Mouse (Mus musculus): ENCODE data around the gene Lrrc10. TPM values are rescaled to one million over a fixed set of nuclear protein-coding genes. Genes with fewer than 3 reads are reported as not detected.
"Not testable (repeated sequence)": the region's sequence is repeated elsewhere in the genome, so short reads cannot be mapped to it uniquely, and the experiment has no call there.

The Lrrc10 gene
- under 1 TPM in 2 of 4 experiments, not detected in 2; 0.26 to 0.34 TPM for total RNA-seq (2022)

DNA sequence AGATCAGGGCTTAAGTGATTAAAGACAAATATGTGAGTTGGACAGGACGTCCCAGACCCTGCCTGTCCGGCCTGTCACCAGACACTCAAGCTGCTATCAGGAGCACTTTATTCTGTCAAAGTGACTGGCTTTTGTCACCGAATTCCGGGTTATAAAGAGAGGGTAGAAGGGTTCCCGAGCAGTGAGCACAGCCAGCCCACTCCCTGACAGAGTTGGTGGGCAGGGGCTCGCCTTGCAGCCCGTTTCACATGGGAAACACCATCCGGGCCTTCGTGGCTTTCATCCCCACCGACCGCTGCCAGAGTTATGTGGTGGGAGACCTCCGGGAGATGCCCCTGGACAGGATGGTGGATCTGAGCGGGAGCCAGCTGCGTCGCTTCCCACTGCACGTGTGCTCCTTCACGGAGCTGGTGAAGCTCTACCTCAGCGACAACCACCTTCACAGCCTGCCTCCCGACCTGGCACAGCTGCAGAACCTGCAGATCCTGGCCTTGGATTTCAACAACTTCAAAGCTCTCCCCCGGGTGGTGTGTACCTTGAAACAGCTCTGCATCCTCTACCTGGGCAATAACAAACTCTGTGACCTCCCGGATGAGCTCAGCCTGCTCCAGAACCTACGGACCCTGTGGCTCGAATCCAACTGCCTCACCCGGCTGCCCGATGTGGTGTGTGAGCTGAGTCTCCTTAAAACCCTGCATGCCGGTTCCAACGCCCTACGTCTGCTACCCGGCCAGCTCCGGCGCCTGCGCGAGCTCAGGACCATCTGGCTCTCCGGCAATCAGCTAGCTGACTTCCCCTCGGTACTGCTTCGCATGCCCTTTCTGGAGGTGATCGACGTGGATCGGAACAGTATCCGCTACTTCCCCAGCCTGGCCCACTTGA, at the start of gene Lrrc10:
Gene Lrrc10, plus strand, starts transcription at position 167 of the 882 bp plus-strand sequence.
- no peak for DNase-seq (ENCODE audit: low spot score in 2 of 2)

DNA sequence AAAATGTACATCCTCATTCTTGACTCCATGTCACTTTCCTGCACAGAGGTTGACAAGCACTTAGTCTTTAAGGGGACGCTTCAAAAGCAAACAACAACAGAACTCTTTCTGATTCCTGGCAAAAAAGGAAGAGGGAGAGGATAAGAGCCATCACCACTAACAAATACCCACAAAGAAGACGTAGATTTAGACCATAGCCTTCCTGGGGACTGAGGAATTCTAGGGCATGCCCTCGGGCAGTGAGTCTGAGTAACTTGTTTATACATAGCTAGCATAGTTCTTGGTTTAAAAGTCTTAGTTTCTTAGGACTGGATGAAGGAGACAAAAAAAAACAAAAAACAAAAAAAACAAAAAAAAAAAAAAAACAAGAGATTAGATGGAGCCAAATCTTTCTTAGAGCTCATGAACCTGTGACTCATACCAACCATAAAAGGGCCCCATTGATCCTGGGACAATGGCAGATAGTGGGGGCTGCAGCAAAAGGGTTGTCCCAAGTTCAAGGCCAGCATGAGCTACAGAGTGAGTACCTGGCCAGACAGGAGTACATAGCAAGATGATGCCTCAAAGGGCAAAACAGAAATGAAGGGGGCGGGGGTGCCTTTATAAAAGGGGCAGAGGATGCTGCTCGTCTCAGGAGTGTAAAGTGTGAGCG, 49.4 kb upstream of the Lrrc10 start:
- no peak for DNase-seq (ENCODE audit: low spot score in 2 of 2)

DNA sequence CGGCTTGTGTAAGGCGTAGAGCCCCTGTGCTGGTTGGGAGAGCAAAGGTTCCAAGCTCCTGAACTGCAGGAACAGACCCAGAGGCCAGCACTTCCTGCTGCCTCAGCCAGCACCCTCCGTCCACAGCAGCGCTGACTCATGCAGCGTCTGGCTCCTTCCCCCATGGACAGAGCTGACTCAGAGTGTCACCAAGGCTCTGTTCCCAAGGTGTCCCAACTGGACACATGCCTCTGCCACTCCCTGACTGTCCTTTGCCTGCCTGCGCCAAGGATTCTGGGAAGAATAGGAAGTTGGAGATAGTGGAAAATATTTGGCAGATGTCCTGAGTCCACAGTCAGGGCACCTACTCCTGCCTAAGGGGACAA, 48.9 kb upstream of the Lrrc10 start:
- no peak for DNase-seq (ENCODE audit: low spot score in 2 of 2)

DNA sequence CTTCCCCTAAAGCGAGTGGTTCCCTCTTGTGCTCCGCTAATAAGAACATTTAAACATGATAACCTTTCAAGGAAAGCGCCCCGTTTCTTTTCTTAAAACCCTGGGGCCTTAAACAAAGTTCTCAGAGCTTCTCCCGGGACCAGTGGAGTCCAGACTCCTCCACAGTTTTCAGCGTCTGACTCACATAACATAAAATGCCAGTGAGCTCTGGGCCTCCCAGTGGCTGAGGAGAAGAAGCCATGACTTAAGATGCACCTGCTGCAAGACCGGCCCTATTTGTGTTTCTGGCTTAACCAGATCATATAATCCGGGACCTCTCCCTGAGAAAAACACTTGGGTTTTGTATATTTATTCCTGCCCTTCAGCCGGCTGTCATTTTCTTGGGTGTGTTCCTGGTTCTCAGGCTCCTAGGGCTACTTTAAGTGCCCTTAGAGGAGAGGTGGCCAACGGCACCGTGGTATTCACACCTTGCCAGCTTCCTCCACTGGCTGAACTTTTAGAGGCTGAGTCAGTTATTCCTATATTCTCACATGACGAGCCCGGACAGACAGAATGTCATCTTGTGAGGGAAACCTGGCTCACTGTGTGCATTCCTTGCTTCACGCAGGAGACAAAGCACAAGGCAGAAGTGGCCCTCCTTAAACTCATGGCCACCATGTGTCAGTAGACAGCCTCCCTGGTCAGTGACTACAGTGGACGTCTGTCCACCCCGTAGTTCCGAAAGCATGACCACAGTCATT, 46.3 kb upstream of the Lrrc10 start:
- no peak for DNase-seq (ENCODE audit: low spot score in 2 of 2)

DNA sequence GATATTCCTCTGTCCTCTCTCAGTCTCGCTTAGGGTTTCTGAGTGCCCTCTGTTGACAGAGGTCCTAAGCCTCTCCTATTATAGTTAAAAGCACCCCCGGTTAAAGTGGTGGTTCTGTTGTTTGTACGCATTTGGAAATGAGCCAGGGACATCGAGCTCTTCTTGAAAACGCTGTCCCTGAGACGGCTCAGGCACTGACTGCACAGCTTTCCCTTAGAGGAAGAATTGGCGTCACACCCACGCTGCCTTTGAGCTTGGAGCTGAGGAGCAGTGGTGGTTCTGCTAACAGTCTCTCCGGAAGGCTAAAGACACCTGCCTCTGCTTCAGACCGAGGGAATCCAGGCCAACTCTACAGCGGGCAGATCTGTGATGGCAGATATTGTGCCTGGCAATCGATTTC, 44.2 kb upstream of the Lrrc10 start:
- no peak for DNase-seq (ENCODE audit: low spot score in 2 of 2)

DNA sequence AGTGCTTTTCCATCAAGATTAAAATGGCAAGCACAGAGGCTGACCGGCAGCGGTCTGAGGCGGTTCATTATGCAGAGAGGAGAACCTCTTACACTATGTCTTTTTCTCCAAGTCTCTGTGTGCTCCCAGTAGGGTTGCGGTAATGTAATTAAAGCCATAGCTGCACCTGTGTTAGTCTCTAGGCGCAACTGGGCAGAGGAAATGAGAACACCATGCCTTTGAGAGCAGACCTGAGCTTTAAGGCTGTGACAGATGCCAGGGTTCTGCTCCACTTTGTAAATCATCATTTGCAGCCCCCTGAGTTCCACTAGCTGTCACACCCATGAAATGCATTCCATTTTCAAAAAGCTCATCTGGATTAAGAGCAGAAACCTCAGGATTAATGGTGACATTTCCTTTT, 40.4 kb upstream of the Lrrc10 start:
- DNase-seq (ENCODE audit: low spot score in 2 of 2), result no peak

DNA sequence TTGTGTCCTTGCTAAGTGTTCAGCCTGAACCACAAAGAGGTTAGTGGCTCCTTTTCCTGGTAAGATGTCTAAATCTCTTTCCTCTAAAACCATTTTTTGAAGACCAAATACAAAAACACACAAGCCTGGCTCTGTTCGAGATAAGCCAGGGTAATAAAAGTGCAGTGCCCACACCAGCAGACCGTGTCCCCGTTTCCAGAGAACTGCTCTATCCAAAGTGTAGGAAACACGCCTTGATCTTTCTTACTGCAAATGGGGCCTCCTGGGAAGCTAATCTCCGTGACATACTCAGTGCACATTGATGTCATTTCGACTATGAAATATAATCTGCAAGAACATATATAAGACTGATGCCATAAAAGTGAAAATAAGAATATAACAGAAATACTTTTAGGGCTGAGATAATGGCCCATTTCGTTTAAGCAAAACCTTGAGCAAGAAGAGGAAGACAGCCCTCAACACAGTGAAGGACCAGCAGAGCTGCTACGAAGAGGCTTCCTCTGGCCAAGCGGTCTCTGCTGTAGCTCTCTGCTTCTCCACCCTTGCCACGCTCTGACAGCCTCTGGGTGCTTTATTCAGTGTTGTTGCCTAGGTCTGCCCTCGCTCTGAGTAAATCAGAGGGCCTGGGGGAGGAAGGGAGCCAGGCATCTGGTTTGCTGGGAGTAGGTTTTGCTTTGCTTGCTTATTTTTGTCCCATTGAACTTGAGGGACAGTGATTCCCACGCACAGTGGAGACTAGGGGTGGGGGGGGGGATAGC, 39.3 kb upstream of the Lrrc10 start:
- no peak for DNase-seq (ENCODE audit: low spot score in 2 of 2)

DNA sequence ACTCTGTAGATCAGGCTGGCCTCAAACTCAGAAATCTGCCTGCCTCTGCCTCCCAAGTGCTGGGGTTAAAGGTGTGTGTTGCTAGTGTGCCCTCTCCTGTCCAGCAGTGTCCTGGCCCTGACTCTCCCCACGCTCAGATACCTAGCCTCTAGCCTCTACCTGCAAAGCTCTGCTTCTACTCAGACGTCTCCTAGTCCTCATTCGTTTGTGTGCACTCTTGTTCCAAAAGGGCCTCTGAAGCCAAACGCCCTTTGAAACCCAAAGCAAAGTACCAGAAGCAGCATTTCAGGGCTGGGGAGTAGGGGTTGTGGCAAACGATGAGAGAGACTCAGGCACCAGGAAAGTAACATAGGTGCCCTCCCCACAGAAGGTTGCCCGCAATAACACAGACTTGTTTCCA, 35.5 kb upstream of the Lrrc10 start:
- DNase-seq (ENCODE audit: low spot score in 2 of 2), result no peak

DNA sequence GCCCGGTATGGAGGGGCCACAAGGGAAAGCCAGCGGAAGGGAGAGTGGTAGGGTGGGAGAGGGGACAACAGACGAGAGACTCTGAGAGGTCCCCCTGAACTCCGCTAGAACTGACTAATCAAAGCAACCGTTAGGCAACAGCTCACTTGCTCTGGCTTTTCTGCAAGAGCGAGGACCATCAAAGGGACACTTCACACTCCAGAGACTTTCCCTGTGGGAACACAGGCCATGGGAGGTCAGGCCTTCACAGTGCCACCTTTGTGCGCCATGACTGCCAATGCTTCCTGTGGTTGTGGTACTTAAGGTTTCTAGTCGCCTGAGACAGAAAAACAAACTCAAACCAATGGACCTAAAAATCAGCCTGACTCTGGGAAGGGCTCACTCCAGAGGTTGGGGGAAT, 34.1 kb upstream of the Lrrc10 start:
- no peak for DNase-seq (ENCODE audit: low spot score in 2 of 2)

DNA sequence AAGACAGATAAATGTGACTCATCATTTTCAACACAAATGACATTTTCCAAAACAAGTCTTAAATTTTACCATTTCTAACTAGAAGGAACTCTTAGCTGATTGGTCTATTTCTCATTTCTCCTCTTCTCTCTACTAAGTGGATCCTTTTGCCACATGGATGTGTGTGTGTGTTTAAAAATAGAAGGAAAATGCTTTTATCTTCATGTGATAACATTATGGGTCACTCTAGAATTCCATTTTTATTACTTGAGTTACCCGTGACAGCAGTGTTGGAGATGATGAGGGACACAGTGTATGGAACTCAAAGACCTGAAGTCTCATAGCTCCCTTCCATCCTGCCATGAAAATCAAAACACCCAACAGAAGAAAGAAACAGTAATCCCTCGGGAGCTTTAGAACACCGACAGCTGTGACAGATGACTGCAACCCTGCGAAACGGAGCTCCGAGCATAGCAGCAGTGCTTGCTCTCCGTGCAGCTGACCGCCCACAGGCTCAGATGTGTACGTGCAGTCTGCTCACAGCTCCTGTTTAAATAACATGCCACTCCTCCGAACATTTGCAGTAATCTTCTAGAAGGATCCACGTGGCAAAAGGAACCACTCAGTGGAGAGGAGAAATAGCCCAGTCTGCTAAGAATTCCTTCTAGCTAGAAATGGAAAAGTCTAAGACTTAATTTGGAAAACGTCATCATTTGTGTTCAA, 31.3 kb upstream of the Lrrc10 start:
- DNase-seq (ENCODE audit: low spot score in 2 of 2), result peak; percentile 8 to 72

DNA sequence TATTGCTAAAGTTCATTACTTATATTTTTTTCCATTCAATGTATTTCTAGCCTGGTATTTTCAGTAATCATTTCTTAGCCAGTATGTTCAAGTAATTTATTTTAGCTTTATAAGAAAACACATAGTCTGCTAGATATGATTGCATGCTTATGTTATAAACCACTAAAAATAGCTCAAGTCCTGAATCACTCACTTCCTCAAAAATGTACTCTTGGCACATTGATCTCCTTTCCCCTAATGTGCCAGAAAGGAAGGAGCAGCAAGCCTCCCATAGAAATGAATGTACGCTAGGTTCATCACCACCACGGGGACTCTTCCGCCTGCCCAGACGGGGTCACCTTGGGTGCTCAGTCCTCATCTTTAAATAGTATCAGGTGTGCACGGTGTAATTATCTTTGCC, 30.6 kb upstream of the Lrrc10 start:
- no peak for DNase-seq (ENCODE audit: low spot score in 2 of 2)

DNA sequence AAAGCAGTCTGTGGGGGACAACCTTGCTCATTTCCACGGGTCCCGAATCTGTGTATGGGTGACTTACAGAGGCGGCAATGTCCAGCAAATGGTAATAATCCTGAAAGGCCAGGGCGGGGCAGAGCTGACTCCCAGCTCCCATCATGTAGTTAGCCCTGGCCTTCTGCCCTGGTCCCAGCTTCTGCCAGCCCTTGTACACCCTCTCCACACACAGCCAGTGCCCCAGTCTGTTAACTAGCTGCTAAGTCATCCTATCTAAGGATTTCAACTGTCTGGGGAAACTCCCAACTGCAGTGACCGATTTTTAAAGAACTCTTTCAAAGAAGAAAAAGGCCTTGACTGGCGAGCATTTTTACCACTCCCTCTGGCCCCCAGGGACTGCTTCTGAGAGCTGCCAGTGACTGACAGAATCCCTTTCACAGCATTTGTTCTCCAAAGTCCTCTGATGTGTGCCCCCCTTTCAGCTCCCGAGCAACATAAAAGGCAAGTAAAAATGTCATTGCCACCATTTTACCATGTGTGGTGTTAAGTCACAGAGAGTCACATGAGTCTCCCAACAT, 26.8 kb upstream of the Lrrc10 start:
- DNase-seq (ENCODE audit: low spot score in 2 of 2), result no peak

DNA sequence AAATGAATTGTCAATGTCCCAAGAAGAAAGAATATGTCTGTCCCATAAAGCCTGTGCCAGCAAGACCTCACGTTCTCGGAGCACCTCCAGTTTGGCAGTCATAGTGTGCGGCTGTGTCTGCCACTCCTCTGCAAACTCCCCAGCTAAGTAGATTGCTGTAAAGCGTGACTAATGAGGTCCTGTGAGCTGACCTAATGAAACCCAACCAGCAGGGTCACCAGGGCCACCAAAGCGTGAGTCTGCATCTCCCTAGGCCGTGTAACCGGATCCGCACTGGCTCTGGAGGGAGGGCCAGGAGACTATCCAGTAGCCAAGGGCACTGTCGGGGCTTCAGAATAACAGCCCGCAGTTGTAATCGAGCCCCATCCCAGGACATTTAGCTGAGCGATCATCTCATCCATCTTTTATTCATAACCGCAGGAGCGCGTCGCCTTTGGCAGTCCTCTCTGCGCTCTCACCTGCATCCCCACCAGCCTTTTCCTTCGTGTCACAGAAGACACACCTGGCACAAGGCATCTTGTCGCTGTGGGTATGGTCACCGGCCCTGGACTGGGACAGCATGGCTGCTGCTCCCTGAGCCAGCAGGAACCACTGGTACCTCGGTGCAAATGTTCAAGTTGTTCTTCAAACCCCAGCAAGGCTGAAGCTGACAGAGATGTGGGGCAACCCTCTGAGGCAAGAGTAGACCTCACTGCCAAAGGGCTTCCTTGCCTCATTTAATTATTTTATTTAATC, 24.0 kb upstream of the Lrrc10 start:
- DNase-seq (ENCODE audit: low spot score in 2 of 2), result no peak

DNA sequence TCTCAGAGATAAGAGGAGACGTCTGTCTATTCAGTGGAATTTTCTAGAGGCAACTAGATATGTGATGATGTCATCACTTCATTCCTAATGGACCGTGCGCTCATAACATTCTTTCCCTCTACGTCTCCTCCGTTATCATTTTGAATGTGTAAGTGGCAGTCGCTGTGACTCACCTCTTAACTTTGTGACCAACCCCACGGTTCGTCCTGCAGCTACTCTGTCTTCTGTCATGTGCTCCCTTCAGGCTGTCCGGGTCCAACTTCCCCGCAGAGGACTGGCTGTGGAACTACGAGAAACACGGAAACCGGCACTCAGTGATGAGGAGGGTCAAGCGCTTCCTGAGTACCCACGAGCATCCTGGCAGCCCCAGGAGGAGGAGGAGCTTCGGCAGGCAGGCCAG, 21.4 kb upstream of the Lrrc10 start:
- no peak for DNase-seq (ENCODE audit: low spot score in 2 of 2)

DNA sequence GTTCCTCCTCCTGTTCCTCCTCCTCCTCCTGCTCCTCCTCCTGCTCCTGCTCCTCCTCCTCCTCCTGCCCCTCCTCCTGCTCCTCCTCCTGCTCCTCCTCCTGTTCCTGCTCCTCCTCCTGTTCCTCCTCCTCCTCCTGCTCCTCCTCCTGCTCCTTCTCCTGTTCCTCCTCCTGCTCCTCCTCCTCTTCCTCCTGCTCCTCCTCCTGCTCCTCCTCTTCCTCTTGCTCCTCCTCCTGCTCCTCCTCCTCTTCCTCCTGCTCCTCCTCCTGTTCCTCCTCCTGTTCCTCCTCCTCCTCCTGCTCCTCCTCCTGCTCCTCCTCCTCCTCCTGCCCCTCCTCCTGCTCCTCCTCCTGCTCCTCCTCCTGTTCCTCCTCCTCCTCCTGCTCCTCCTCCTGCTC, 19.4 kb upstream of the Lrrc10 start:
- not testable (repeated sequence) for DNase-seq (ENCODE audit: low spot score in 2 of 2)

DNA sequence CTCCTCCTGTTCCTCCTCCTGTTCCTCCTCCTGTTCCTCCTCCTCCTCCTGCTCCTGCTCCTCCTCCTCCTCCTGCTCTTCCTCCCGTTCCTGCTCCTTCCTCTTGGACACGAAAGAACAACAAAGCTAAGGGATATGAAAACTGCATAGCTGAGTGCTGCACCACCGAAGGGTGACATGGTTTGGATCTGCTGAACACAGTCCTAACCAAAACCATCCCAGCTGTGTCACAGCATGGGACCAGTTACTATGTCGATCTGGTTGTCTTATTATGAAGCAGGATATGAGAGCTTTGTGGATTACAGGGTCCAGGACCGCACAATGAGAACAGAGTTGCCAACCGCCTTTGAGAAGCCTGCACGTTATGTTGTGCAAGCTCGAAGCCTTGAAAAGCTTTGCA, 19.0 kb upstream of the Lrrc10 start:
- DNase-seq (ENCODE audit: low spot score in 2 of 2), result no peak

DNA sequence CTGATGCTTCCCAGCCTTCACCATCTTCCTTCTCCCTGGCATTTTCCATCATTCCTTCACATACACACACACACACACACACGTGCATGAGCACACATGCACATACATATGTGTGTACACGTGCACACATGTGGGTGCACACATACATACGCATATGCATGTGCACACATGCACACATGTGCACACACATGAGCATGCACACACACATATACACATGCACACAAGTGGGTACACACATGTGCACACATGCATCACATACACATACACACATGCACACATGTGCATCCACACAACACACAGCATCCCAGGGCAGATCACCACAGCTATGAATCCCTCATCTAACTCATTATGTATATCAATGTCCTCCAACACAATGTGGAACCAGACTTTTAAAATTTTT, 14.0 kb upstream of the Lrrc10 start:
- no peak for DNase-seq (ENCODE audit: low spot score in 2 of 2)

DNA sequence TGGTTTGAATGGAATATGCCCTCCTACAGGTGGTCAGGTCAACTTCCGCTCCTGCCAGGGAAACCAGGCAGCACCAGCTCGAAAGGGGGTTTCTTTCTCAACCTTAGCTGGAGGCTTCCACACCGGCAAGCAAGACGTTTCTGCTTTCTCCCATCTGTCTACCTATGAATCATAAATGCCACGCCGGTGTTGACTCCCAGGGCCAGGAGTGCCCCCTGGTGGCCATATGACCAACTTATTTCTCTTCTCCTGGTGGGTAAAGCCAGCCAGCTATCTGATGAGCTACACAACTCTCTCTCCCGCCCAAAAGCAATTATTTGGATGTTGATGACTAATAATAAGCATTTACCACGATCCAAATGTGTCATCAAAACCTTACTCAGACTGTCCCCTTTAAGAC, 11.4 kb upstream of the Lrrc10 start:
- DNase-seq (ENCODE audit: low spot score in 2 of 2), result peak; percentile 54 to 61

DNA sequence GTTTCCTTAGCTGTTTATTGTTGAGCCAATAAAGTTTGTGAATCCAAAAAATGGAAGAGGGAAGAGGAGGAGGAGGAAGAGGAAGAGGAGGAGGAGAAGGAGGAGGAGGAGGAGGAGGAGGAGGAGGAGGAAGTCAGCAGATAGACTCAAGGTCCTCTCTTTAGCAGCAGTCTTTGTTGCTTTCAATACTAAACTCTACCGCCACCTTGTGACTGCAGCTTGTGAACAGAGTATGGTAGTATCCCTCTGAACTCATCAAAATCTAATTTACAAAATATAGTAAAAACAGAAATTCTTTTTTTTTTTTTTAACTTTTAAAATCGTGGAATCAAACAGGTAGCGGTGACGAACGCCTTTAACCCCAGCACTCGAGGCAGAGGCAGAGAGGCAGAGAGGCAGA, 4.8 kb upstream of the Lrrc10 start:
- DNase-seq (ENCODE audit: low spot score in 2 of 2), result no peak

DNA sequence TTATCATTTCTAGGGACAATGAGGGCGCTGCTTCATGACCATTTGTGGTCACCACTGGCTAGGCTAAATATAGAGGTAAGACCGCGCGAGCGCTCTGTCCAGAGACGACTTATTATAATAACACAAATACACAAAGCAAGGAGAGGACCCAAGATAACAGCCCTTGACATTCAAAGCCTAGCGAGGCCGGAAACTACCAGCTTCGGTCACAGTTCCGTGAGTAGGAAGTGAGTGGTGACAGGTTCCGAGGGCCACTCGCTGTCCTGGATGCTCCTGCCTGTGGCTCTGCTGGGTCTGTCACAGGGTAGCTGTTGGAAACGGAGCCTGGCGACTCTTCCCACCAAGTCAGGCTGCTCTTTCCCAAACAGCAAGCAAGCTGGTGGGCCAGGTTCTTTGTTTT, 2.8 kb upstream of the Lrrc10 start:
- no peak for DNase-seq (ENCODE audit: low spot score in 2 of 2)

All from left cerebral cortex, adult 8-10 months (tissue).